Mouse (Mus musculus) liver, embryonic 14.5 days (tissue): ENCODE measurements around the gene Fcer1g. TPM values are rescaled to one million over a fixed set of nuclear protein-coding genes. Genes with fewer than 3 reads are reported as not detected.

Experiments
- ATAC-seq: fragments of 200-750 bp; cut with Nextera tagmentation; 2 replicates; pipeline ENCODE4 v1.8.0; 2017; ENCODE audit warnings: moderate number of reproducible peaks, mild to moderate bottlenecking, moderate library complexity; ENCODE audit not compliant: insufficient read depth
- DNase-seq, 3 experiments: peaks; one replicate each; pipeline ENCODE4 v3.0.0-alpha.2; 2012 to 2013; ENCODE audit warnings: low read depth in 3 of 3, low spot score in 3 of 3
- H3K27ac ChIP-seq: fragments of 300-500 bp; sonication (generic); 2 replicates; pipeline ENCODE4 v1.5.1; 2014; ENCODE audit warnings: moderate library complexity, mild to moderate bottlenecking, control low read depth, inconsistent platforms
- H3K27me3 ChIP-seq: fragments of 300-500 bp; sonication (generic); 2 replicates; pipeline ENCODE4 v1.6.1; 2014; ENCODE audit warnings: mild to moderate bottlenecking, low read length, moderate library complexity; ENCODE audit not compliant: control insufficient read depth, insufficient read depth
- H3K36me3 ChIP-seq: fragments of 300-500 bp; sonication (generic); replicated peaks from 2 replicates; pipeline ENCODE4 v1.6.1; 2014; ENCODE audit warnings: low read depth; ENCODE audit not compliant: control insufficient read depth, insufficient read depth
- H3K4me1 ChIP-seq, 2 experiments: fragments of 200-500 bp in 1 of 2; fragments of 300-500 bp in 1 of 2; sonication (generic) in 1 of 2; replicated peaks; 2 replicates each; pipeline ENCODE4 v1.6.1; 2012 to 2014; ENCODE audit warnings: antibody characterized with exemption in 1 of 2, inconsistent platforms in 1 of 2, low read length in 1 of 2; ENCODE audit not compliant: control insufficient read depth in 2 of 2, insufficient read depth in 2 of 2
- H3K4me2 ChIP-seq: fragments of 300-500 bp; sonication (generic); 2 replicates; pipeline ENCODE4 v1.6.1; 2014; ENCODE audit warnings: low read depth, mild to moderate bottlenecking, control low read depth, moderate library complexity
- H3K4me3 ChIP-seq, 2 experiments: fragments of 200-500 bp in 1 of 2; fragments of 300-500 bp in 1 of 2; sonication (generic) in 1 of 2; 2 replicates each; pipeline ENCODE4 v1.5.1; 2012 to 2014; ENCODE audit warnings: low read depth in 2 of 2, low read length in 2 of 2, mild to moderate bottlenecking in 2 of 2, control low read depth in 1 of 2, inconsistent platforms in 1 of 2, moderate library complexity in 1 of 2; ENCODE audit not compliant: insufficient read depth in 1 of 2
- H3K9ac ChIP-seq: fragments of 300-500 bp; sonication (generic); replicated peaks from 2 replicates; pipeline ENCODE4 v1.6.1; 2014; ENCODE audit warnings: mild to moderate bottlenecking, control low read depth, moderate library complexity
- H3K9me3 ChIP-seq: fragments of 300-500 bp; sonication (generic); 2 replicates; pipeline ENCODE4 v1.6.1; 2016; ENCODE audit warnings: low read length, mixed read lengths; ENCODE audit not compliant: control insufficient read depth
- CTCF ChIP-seq: IDR thresholded peaks from 2 replicates; pipeline ENCODE4 v1.5.1; 2016; ENCODE audit warnings: antibody characterized with exemption, low read depth, control low read depth
- EP300 ChIP-seq: IDR thresholded peaks from 2 replicates; pipeline ENCODE4 v1.6.1; 2016; ENCODE audit warnings: antibody characterized with exemption, low read depth
- WGBS: fragments of 180-500 bp; shearing (Covaris S2); extraction: QIAGEN DNeasy Blood & Tissue Kit; methylation state at CpG from one replicate; pipeline ENCODE4 v1.1.7; 2014; ENCODE audit not compliant: insufficient replicate concordance; 5-methylcytosine and 5-hydroxymethylcytosine counted together
- polyA plus RNA-seq, 2 experiments: library from polyadenylated mRNA; depleted of rRNA in 1 of 2; stranded (reverse) in 1 of 2; unstranded in 1 of 2; fragments of >200 nt; fragmentation: Nextera tagmentation in 1 of 2; extraction: Ambion mirVana in 1 of 2; gene quantifications; 2 replicates each; pipeline versions ENCODE4 v1.2.1 to v1.2.3; 2012 to 2014

Gene Fcer1g
- polyA plus RNA-seq, 2 experiments = 50.1 to 104 TPM

DNA sequence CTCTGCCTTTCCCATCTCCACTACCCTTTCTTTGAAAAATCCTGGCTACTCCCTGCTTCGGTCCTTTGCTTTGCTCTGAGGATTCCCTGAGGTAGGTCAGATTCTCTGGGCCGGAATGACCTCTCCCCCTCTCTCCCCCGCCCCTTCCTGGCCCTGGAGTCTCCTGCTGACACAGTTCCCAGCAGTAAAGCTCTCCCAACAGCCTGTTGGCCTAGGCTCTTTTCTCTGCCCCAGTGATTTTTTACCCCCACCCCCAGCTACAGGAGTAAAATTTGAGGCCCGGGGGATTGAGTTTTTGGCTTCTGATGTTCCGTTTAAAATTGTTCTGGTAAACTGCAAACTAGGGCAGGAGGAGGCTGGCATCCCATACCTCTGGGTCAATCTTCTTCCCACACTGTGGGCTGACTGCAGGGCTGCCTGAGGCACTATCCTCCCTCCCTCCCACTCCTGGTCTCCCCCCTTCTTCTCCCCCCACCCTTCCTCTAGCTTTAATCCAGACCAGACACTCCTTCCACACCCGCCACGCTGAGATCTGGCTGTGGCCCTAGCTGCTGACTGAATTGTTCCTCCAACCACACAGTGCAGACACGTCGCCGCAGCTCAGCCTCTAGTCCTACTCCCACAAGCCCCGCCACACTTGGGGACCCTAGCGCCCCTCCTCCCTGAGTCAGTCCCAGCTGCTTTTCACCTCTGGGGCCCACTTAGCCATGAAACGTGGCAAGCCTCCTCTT is 17.6 kb upstream of the Fcer1g start:
- H3K9me3 ChIP-seq = no peaks in the 10 kb centered on the region
- TF ChIP-seq EP300 (no peak), CTCF (no peak)
- H3K4me2 ChIP-seq = no peak overlapping the region
- peaks cover 6 to 9% of the 10 kb centered on the region in 2 experiments for H3K4me1 ChIP-seq
- H3K9ac ChIP-seq = no peak overlapping the region
- peaks cover 25% of the 10 kb centered on the region for H3K27me3 ChIP-seq
- no peak overlapping the region for H3K4me3 ChIP-seq
- DNase-seq = no peak
- no peak overlapping the region for H3K27ac ChIP-seq
- no peak for ATAC-seq
- no peaks in the 10 kb centered on the region for H3K36me3 ChIP-seq
- 24% methylated on average over 13 of the region's 13 CpGs for WGBS

DNA sequence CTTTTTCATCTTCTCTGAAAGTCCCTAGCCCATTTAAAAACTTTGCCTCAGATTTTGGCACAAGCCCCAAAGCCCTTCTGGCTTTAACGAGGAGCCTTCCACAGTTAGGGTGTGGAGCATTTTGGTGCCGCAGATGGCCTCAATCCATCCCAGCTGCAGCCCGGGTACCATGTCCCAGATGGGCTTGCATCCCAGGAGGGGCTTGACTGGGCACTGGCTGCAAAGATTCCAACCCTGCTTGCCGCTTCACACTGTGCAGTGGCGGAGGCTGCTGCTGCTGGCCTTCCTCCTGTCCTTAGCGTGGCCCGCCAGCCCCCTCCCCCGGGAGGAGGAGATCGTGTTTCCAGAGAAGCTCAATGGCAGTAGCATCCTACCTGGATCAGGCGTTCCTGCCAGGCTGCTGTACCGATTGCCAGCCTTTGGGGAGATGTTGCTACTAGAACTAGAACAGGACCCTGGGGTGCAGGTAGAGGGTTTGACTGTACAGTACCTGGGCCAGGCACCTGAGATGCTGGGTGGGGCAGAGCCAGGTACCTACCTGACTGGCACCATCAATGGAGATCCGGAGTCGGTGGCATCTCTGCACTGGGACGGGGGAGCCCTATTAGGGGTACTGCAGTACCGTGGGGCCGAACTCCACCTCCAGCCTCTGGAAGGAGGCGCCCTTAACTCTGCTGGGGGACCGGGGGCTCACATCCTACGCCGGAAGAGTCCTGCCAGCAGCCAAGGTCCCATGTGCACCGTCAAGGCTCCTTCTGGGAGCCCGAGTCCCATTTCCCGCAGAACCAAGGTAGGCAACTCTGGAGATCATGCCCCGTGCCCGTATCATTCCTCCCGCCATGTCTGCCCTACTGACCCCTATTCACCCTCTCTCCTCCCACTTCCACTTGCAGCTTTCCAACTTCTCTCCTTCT is 16.8 kb upstream of the Fcer1g start, which contains the start of gene Ndufs2:
Gene Ndufs2, minus strand, starts transcription at position 709 of the 914 bp plus-strand sequence.
- no peak for ATAC-seq
- 0 out of 4 replicates have a peak within 1 kb of the TSS, but pooled peaks of 1 of the 2 experiments have one; percentile 3 for H3K4me3 ChIP-seq
- peaks cover 12 to 16% of the 10 kb centered on the region in 2 experiments for H3K4me1 ChIP-seq
- no peak within 1 kb of the TSS for H3K27ac ChIP-seq
- H3K9me3 ChIP-seq = no peaks in the 10 kb centered on the region
- DNase-seq = no peak
- H3K36me3 ChIP-seq = no peaks in the 10 kb centered on the region
- peaks cover 25% of the 10 kb centered on the region for H3K27me3 ChIP-seq
- H3K9ac ChIP-seq = no peak within 1 kb of the TSS
- TF ChIP-seq EP300 = no peak
- TF ChIP-seq CTCF = no peak
- 30% methylated on average over 26 of the region's 26 CpGs for WGBS
- peak within 1 kb of the TSS; percentile 11; the same call in 1 of the 2 replicates for H3K4me2 ChIP-seq

GRCm38 (mm10) chr1:171249913-171250600 is 15.9 kb upstream of the Fcer1g start, which contains the start of gene Adamts4:
Gene Adamts4 (plus strand): TSS chr1:171250421.
- Histone ChIP-seq H3K9me3 (no peaks in the 10 kb centered on the region), H3K4me1 (peaks cover 13 to 18% of the 10 kb centered on the region in 2 experiments), H3K9ac (no peak within 1 kb of the TSS), H3K4me2 (peak within 1 kb of the TSS; percentile 11; the same call in 1 of the 2 replicates), H3K36me3 (peaks cover under 1% of the 10 kb centered on the region; the same call in 1 of the 2 replicates), H3K27ac (no peak within 1 kb of the TSS), H3K4me3 (0 out of 4 replicates have a peak within 1 kb of the TSS, but pooled peaks of 1 of the 2 experiments have one; percentile 3), H3K27me3 (peaks cover 25% of the 10 kb centered on the region)
- ATAC-seq (no peak), DNase-seq (no peak)
- TF ChIP-seq CTCF (no peak), EP300 (no peak)
- 17% methylated on average over 5 of the region's 5 CpGs for WGBS

GRCm38 (mm10) chr1:171248386-171249226 is 14.4 kb upstream of the Fcer1g start:
- Histone ChIP-seq H3K27me3 (peaks cover 25% of the 10 kb centered on the region), H3K9ac (no peak overlapping the region), H3K27ac (no peak overlapping the region), H3K36me3 (peaks cover 6% of the 10 kb centered on the region; the same call in 1 of the 2 replicates), H3K4me1 (peaks cover 13 to 18% of the 10 kb centered on the region in 2 experiments), H3K4me3 (no peak overlapping the region), H3K4me2 (no peak overlapping the region), H3K9me3 (no peaks in the 10 kb centered on the region)
- TF ChIP-seq EP300 = no peak
- TF ChIP-seq CTCF = no peak
- DNase-seq (no peak), ATAC-seq (no peak)
- 23% methylated on average over 3 of the region's 3 CpGs for WGBS
